Mouse (Mus musculus): ENCODE measurements around the gene 1700069L16Rik.

1700069L16Rik gene

DNA sequence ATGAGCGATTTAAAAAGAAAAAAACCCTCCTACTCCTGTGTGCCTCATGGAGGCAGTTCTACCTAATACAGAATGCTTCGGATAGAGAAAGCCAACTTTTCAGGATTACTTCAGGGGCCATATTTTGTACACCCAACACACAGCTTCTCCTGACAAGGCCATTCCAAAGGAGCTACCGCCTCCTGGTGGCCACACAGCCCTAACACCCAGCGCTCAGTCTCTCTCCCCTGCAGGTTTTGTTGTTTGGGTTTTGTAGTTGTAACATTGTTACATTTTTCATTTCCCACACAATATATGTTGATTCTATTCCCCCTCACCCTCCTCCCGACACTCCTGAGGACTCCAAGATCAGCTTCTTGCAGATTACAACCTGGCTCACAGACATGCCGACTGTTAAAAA is 7.6 kb upstream of the 1700069L16Rik start:
- peak; percentile 84 for DNase-seq

DNA sequence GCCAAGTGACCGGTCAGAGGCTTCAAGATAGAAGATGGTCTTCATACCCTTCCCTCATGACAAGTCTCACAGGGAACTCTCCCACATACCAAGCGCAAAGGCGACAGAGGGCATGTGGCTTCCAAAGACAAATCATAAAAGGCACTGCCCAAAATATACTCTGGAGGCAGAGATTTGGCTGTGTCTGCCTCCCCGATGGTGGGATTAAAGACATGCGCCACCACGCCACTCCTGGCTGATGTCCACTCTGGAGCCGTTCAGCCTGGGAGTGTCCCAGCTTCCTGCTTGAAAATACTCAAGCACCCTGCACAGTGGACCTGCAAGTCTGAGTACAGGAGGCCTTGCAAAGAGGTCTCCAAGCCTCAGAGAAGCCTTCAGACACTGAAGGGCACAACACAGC is 6.6 kb upstream of the 1700069L16Rik start:
- DNase-seq = no peak

DNA sequence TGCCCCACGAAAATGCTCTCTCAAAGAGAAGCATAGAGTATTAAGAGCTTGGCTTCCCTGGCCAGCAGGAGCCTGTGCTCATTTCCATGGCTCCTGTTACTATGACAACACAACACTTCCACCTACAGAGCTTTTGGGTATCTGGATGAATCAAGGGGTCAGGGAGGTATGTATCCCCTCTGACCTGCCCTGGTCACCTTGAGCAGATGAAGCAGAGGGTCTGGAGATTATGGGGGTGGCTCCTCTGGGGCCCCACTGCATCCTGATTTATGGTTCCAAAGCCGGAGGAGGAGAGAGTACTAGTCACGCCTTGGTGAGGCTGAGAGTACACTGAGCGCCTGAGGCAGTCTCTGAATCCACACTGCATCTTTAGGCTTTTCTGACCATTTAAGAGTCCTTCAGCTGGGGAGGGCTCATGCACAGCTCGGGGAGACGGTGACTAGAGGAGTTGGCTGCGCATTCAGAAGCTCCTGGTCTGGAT is 6.1 kb upstream of the 1700069L16Rik start:
- DNase-seq = no peak

DNA sequence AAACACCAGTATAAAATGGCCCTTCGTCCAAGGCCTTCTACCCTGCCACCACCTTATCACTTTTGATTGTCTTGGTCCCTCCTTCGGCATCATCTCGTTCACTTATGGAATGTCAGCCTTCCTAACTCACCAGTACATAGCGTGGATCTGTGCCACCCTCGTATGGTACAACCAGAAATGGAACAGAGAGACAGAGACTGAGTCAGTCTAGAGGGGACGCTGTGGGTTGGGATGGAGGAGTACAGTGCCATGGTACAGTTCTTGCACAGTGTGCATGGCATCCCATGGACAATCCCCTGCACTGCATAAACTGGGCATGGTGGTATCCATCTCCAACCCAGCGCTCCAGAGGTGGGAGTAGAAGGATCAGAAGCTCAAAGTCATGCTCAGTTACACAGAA is 4.1 kb upstream of the 1700069L16Rik start:
- no peak for DNase-seq

DNA sequence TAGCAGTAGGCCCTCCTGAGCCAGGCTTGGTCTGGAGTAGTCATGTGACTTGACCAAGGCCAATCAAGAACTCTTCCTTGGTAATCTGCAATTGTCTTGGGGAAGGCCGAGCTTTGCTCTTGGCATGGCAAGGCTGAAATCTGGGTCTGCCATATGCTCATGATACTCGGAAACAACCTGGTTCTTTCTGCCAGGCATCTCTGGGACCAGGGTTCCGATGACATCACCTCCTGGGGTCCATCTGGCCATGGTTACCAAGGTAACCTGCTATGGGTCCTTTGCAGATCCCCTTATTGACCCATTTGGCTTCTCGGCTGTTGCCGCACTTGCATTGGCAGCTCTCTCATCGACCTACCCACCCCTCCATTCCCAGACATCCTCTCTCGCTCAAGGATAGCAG is 3.4 kb upstream of the 1700069L16Rik start:
- no peak for DNase-seq

DNA sequence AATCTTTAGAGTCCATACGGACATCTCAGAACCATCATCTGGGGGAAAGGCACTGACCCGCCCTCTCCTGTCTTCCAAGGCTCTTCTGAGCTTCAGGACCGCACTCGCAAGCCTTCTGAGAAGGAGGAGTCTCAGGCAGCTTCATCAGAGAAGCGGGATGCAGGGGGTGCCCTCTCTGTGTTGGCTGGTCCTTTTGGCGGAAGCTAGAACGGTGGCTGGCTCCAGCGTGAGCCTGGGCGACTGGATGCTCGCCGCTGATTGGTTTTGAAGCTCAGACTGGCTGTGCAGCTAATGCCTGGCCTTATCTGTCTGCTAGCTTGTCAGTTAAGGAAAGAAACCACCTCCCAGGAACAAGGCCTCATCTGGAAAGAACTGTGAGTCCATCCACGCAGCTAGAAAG is 2.7 kb upstream of the 1700069L16Rik start:
- no peak for DNase-seq

DNA sequence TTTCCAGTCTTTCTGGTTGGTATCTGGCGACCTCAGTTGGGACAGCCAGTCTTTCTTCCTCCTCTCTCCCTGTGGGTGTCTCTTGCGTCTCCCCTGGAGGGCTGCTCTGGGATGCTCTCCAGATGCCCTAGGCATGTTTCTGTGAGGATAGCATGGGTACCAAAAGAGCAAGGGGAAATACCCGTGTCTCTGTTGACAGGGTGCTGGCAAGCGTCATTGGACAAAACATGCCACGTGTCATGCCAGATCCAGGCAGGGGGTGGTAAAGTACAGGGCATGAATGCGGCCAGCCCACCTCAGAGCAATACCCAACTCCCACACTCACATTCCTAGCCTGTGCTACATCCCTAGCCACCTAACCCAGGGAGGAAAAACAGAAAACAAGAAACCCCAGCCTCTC is 2.0 kb upstream of the 1700069L16Rik start:
- DNase-seq = no peak

DNA sequence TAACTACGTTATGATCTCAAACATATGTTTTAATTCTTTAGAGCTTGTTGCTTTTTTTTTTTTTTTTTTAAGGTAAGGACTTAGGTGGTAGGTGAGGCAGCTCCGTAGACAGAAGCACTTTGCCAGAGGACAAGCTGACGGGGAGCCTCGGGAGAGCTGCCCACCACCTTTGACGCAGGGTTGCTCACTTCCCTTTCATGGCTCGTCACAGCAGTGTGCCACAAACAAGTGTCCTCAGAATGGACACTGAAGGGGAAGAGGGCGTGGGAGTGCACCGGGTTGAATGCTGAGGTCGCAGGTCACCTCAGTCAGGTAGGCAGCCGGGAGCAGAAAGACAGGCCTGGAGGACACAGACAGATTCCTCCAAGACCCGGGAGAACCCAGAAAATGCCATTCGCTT is 845 bp upstream of the 1700069L16Rik start:
- DNase-seq = no peak

DNA sequence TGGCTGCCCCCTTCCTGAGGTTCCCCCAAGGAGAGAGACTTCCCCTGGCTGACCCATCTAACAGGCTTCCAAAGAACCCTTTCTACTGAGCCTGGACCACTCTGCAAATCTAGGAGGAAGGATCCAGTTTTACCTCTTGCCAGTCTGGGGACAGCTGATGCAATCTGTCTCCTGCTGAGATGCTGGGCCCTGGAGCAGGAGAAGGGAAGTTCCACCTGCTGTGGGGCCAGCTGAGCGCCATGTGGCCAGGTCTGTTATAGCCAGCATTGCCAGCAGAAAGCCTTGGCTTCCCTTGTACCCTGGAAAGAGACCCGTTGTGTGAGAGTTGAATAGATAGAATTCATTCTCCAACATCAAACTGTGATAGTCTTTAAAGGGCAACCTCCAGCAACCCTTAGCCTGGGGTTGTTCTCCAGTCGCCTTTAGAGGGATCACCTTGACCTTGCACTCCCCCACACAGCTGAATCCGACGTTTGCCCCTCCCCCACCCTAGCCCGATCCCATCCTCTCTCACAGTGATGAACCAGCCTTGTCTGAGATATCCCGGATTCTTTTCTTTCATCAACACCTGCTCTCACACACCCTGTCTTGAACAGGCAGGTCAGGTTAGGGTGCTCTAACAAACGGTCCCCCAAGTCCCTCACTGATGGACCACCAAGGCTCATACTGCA is 870 bp downstream of the 1700069L16Rik start:
- no peak for DNase-seq

DNA sequence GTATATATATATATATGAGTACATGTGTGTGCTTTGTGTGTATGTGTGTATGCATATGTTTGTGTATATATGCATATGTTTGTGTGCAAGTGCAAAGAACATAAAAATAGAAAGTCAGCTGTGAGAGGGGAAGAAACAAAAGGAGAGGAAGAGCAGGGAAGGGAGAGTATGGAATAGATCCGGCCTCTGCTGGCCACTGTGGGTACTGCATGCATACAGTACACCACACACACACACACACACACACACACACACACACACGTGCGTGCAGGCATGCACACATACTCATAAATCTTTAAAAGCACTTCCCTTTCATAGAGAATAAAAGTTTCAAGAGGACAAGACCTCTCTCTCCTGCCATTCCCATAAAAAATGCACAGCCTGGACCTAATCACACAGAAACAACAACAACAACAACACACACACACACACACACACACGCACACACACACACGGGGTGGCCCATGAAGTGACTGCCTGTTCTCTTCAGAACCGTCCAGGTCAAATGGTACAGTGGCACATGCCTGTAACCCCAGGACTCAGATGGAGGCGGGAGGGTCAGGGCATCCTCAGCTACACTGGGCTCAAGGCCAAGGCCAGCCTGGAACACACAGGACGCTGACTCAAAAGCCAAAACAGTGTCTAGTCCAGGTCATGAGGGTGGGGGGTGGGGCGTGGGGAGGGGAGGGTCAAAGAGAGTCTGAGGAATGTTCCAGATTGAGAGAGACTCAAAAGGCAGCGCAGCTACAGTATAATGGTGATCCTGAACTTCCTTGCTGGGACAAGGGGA is 2.2 kb downstream of the 1700069L16Rik start:
- no peak for DNase-seq

DNA sequence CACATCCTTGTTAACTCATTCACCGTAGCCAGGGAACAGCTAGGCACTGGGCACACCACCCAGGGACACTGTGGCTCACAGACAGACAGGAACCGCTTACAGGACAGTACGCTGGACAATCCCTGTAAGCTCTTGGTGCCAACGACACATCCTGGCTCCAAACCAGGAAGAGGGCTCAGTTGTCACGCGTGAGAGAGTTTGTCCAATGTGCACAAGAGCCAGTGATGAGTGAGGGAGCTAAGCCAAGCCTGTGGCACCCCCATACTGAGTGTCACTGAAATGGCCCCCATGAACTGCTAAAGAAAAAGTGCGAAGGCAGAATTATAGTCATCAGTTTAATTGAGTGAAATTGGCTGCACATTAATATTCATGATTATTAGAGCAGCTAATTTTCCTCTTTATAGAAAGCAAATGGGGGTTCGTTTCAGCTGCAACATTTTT is 5.3 kb downstream of the 1700069L16Rik start:
- DNase-seq = no peak

DNA sequence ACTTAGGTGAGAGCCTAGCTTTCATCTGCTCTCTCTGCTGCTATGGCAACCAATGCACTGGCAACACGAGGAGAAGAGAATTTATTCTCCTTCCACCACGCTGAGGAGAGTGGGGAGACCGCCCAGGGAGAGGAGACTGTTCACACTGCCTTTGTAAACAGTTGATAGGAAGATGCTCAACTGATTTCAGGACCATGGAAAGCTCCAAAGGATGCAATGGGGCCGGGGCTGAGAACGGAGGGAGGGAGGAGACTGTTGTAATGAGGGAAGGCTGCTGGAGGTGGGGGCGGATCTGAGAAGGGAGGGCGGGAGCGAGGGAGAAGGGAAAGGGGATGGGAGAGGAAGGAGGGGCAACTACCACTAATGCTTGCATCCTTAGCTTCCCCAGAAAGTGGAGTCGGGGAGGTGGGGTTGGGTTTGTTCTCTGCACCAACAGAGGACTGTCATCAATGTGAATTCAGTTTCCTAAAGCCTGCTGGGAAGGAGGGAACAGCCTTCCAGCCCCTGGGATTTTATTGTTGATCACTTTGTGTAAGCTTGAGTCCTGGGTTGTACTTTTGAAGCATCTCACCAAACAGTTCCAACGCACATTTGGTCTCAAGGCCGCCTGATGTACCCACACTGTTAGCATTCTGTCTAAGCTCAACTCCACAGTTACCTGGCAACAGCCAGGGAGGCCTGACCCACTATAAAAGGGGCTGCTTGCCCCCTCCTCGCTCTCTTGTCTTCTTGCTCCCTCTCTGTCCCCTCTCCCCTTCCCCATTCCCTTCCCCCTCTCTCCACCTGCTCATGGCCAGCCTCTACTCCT is 7.8 kb downstream of the 1700069L16Rik start:
- no peak for DNase-seq

DNA sequence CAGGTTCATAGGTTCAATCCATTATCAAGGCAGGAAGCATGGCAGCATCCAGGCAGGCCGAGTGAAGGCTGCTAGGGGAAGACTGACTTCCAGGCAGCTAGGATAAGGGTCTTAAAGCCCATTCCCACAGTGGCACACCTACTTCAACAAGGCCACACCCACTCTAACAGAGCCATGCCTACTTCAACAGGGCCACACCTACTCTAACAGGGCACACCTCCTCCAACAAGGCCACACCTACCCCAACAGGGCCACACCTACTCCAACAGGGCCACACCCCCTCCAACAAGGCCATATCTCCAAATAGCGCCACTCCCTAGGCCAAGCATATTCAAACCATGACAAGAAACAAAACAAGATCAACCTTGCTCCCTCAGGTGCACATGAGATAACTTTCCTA is 11.7 kb downstream of the 1700069L16Rik start:
- no peak for DNase-seq

DNA sequence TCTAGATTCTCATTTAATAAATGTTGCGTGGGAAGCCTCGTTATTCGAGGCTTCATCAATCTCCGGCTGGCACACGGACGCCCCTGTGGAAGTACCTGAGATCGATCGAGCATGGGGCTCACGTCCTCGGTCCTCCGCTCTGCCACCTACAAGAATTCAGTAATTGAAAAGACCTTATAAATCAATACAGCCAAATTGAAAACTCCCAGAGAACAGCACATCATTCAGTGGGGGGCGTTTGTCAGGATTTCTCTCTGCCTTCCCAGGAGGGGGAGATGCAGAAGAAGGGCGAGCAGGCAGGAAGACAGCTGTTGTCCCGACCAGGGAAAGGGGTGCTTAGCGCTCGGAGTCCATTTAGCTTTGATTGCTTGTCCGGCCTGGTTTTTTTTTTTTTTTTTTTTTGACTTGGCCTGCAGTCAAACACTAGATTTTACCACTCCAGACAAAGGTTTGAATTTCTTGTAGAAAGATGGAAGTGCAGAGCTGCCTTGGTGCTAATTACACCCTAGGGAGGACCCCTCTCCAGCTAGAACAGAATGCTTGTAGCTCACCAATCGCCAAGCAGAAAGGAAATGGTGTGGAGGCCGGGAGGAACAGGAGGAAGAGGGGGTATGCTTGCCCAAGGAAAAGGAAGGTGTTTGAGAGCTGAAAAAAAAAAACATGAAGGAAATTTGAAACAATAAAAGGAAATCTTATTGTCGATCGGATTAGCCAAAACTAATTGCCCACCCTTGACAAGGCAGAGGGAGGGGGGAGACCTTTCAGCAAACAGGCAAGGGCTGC is 20.6 kb downstream of the 1700069L16Rik start:
- no peak for DNase-seq

DNA sequence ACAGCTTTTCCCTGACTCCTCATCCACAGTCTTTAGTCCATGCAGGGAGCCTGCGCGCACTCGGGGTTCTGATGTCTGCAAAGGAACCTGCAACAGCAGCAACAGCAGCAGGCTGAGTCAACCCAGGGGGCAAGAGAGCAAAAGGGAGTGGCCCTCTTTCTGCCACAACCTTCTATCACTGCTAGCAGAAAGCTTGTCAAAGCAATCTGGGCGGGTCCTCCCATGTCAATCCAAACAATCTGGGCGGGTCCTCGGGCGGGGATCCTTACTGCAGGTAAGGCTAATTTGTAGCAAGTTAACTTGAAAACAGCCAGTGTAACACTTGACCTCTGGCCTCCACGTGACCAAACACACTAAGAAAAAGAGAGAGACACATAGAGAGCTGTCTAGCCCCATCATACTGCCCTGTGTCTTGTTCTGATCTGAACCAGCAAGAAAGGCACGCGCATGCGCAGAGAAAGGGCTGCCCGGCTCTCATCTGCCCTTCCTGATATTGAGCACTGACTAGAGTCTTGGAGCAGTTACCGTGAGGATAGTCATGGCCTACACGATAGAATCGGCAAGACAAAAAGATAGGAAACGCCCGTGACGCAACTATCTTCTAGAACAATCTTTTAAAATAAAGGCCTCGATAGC is 24.1 kb downstream of the 1700069L16Rik start:
- DNase-seq = no peak

DNA sequence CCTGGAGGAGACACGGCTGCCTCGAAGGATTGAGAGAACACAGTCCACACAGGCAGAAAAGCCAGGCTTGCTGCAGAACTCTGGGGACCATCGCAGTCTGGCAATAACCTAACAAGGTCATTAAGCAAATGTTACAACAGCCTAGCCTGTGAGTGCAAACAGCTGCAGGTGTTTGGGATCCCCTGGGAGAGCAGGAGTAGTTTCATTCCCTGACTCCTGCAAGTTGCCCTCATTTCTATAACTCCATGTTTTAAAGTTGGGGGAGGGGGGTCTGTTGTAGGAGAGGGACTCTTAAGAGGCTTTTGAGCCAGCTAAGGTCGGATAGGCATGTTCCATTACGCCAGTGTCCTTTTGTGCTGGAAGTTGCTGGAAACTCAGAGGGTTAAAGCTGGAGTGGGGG is 30.2 kb downstream of the 1700069L16Rik start:
- DNase-seq = no peak

DNA sequence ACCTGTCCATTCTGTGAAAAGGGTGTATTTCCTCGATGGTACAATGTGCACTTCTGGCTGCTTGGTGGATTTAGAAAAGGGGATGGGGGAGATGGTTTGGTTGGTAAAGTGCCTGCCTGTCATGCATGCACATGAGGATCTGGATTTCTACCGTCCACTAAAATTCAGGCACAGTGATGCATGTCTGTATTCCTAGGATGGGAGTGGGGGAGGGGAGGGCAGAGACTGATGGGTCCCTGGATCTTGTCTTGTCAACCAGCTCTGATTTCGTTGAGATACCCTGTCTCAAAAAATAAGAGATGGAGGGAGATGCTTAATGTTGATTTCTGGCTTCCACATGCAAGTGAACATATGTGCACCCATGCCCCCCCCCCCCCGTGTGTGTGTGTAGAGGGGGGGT is 30.6 kb downstream of the 1700069L16Rik start:
- DNase-seq = no peak

DNA sequence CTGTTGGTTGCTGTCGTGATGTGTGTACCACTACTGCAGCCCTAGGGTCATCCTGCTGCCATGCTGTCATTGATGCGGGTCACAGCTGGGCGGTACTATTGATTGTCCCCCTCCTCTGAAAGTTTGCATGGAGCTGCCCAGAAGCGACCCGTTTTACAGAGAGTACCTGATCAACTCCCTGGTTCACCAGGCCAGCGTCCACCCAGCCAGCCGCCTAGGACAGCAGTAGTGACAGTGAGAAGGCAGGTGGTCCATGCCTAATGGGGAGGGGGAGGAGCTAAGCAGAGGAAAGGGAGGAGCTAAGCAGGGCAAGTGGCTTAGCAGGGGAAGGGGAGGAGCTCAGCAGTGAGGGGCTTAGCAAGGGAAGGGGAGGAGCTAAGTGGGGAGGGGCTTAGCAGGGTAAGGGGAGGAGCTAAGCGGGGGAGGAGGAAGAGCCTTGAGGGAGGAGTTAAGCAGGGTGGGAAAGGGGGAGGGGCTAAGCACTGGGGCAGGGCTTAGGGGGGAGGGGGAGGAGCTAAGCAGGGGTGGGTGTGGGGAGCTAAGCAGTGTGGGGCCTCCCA is 31.3 kb downstream of the 1700069L16Rik start:
- no peak for DNase-seq

DNA sequence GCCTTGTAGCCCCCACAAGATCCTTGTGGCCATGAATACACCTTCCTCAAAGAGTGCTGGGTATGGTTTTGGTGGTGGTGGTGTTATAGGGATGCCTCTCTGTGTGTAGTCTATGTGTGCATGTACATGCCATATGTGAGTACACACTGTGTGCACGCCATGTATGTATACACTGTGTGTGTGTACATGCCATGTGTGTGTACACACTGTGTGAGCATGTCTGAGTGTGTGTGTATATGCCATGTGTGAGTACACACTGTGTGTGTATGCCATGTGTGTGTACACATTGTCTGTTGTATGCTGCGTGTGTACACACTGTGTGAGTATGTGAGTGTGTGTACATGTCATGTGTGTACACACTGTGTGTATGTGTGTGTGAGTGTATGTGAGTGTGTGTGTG is 33.7 kb downstream of the 1700069L16Rik start:
- no peak for DNase-seq

DNA sequence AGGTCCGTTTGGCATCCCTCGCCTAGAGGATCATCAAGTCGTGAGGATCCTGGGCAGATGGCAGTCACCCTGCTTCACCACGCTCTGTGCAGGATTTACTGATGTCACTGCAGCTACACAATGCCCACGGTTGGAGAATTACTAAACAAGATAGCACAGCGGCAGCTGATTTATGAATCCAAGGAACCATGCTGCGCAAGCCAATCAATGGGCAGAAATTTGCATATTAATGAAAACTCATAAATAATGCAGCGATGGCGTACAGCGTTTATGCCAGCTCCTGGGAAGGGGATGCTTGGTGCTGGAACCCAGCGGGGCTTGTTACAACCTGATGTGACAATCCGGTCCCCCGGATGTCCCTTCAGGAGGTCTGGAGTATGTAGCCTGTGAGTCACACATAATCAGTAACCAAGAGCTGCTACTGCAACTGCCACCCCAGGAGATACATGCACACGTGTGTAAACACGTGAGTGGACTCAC is 34.5 kb downstream of the 1700069L16Rik start:
- DNase-seq = no peak

DNA sequence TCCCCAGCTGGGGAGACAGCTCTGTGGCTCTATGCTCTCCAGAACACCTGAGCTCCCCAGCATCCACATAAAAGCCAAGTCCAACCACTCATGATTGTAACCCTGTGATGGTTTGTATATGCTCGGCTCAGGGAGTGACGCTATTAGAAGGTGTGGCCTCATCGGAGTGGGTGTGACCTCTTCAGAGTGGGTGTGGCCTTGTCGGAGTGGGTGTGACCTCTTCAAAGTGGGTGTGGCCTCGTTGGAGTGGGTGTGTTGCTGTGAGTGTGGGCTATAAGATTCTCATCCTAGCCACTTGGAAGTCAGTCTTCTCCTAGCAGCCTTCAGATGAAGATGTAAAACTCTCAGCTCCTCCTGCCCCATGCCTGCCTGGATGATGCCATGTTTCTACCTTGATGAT is 37.1 kb downstream of the 1700069L16Rik start:
- no peak for DNase-seq

DNA sequence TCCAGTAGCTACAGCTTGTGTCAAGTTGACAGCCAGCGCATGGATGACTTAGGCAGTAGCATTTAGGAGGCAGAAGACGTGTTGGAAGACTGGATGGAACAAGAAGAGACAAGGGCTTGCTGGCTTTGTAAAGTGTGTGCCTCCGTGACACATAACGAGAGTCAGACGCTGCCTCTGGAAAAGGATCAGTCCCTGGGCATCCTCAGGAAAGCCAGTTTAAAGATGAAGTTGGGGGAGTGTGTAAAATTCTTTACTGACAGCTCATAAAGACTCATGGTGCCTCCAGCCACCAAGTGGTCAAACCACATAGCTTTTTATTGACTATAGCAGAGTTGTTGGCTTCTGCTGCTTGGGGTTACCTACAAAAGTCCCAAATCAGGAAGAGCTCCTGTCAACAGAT is 39.1 kb downstream of the 1700069L16Rik start:
- DNase-seq = no peak
